Mouse (Mus musculus) layer of hippocampus, adult 18-20 months (tissue): Measurements from ENCODE around the gene Tenm4. TPM values are rescaled to one million over a fixed set of nuclear protein-coding genes. Genes with fewer than 3 reads are reported as not detected.

ENCODE experiments used
- DNase-seq, 2 experiments: peaks; one replicate each; pipeline ENCODE4 v3.0.0; 2022; ENCODE audit warnings: low spot score in 2 of 2
- total RNA-seq, 2 experiments: library from RNA; stranded (reverse); gene quantifications; 2 replicates each; pipeline ENCODE4 v1.2.3; 2021

The Tenm4 gene
- total RNA-seq, 2 experiments from 2014 or later: 107 to 108 TPM

DNA sequence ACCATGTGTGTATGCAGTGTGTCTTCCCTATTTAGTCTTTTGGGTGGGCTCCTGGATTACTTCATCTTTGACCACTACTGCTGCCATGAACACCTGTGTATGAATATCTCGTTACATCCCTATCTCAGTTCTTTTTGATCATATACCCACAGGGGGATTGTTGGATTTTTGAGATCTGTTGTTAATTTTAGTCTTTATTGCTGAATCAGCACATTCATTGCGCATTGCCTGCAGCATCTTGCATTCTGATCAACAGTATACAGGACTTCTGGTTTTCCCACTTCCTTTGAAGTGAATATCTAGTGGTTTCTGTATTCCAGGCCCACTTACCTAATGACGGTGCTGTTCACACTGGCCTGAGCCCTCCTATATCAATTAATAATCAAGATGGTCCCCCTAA is 295.7 kb downstream of the Tenm4 start:
- DNase-seq: no peak

DNA sequence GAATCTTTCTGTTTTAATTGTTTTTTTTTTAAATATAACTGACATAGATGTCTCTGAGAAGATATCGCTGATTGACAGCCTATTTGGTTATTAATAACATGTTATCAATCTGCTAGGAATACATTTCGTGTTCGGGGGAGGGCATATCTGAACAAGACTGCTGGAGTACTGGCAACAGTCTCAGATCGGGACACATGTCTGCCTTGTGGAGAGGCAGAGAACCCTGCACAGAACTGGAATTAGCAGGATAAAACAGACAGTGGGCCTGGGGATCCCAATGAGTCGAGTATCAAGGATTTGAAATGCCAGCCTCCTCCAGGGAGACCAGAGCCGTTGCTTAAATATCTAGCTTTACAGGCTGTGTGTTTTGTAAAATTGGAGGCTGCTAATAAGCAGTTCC is 299.8 kb downstream of the Tenm4 start:
- peak; percentile 27 to 62 for DNase-seq

GRCm38 (mm10) chr7:96474560-96475089 is 303.6 kb downstream of the Tenm4 start:
- DNase-seq: peak; percentile 88 to 91

GRCm38 (mm10) chr7:96476987-96477613 is 306.1 kb downstream of the Tenm4 start:
- no peak for DNase-seq

GRCm38 (mm10) chr7:96479139-96479538 is 308.1 kb downstream of the Tenm4 start:
- DNase-seq: no peak

DNA sequence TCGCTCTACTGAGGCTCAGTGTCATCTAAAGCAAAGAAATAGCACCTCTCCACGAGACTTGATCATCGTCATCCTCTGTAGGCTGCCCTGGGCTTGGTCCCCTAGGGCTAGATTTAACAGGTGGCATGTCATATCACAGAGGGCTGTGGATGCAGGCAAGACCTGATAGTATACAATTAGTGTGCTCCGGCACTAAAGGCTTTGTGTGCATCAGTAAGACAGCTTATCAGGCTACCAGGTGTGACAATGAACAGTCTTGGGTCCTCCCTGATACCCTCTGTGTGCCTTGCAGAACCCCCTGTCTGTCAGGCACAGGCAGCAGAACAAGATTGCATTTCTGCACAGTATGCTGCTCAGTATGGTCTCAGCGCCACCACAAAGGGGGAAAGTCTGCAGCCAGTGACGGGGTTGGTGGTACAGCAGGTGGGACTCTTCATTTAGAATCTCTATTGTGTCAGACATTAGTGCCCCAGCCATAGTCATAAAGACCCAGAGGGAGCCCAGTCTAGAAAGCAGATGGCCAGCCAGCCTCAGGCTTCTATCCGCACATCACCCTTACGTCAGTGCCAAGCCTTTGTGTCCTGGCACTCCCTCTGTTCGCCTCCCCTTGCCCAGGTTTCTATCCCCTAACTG is 309.4 kb downstream of the Tenm4 start:
- DNase-seq: no peak

- no peak for DNase-seq
Measured at GRCm38 (mm10) chr7:96482953-96483352, 311.9 kb downstream of the Tenm4 start.

GRCm38 (mm10) chr7:96484006-96484581 is 313.0 kb downstream of the Tenm4 start:
- no peak for DNase-seq

DNA sequence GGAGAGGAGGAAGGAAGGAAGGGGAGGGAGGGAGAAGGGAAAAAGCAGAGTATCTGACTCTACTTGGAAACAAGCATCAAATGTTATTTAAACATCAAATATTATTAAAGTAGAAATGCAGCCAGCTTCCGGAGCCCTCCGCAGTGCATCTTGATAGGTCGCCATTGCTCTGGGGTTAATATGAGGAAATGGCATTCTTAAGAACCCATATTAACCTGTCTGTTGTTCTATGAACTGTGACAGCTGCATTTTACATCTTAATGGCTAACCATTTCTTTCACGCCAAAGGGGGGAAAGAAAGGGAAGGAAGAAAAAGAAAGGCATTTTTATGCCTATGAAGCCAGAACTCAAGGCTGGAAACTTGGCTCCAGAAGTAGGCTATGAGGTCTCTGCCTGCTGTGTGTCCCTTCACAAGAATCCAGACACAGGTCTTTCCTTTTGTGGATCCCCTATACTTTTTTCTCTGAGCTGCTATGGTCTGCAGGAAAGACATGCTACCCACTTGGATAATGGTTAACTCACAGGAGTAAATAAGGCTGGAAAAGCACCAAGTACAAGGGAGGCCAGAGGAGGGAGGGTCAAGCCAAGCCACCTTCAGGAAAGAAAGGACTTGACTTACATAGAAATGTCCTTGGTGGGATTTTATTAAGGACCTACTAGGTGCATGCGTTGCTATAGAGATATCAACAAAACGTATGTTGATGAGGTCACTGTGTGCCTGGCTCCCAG is 318.5 kb downstream of the Tenm4 start:
- DNase-seq: no peak

- no peak for DNase-seq
Measured at GRCm38 (mm10) chr7:96491896-96492295, 320.9 kb downstream of the Tenm4 start.

DNA sequence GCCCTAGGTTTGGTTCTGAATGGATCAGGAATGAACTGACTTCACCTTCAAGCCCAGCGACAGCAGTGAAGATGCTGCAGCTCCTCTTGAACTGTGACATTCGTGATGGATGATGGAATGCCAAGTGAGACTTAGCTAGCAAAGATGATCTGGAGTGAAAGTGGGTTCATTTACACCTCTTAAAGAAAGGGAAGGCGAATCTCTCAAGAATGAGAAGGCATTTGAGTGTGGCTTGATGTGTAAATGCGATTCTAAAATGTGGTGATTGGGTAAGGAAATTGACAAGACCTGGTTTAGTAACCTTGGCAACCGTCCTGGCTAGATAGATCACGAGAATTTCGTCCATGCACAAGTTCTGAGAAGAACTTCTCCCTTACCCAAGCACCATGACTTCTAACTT is 321.6 kb downstream of the Tenm4 start:
- DNase-seq: no peak

GRCm38 (mm10) chr7:96494057-96494456 is 323.0 kb downstream of the Tenm4 start:
- DNase-seq: no peak

GRCm38 (mm10) chr7:96500108-96500507 is 329.1 kb downstream of the Tenm4 start:
- peak in 1 of 2 experiments; percentile 46 for DNase-seq

GRCm38 (mm10) chr7:96500797-96501196 is 329.8 kb downstream of the Tenm4 start:
- no peak for DNase-seq

DNA sequence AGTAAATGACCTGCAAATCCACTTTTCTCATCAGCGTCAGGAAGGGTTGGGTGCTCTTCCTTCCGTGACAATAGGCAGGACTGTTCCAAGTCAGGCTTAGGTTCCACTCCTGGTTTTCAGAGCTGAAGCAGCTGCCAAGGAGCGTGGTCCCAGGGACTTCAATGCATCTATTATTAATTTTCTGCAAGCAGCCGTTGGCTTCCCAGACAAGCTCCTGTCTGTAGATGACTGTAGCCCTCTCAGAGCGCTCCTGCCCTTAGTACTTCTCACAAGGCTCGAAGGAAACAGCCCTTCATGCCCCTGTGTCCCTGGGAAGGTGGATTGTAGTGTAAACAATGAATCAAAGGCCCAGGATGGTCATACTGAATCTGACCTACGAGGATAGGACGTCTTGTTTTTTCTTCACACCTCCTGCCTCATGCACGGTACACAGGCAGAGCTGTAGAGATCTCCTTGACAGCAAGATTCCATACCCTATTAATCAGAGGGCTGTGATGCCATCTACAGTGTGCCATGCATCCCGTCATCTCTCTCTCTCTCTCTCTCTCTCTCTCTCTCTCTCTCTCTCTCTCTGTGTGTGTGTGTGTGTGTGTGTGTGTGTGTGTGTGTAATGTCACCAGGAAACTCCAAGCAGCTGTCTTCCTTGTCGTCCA is 331.4 kb downstream of the Tenm4 start:
- no peak for DNase-seq

GRCm38 (mm10) chr7:96505538-96505937 is 334.5 kb downstream of the Tenm4 start:
- DNase-seq: peak in 1 of 2 experiments; percentile 25

DNA sequence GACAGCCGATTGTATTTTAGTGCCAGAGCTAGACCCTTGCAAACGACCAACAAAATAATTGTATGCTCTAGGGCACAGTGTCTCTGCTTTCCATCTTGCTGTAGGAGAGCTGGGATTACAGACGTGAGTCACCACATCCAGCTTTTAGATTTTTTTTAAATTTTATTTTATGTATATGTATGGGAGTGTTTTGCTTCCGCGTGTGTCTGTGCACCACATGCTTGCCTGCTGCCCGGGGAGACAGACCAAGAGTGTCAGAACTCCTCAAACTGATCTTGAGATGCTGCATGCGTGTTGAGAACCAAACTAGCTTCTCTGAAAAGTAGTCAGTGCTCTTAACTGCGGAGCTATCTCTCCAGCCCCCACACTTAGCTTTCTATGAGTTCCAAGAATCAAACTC is 336.0 kb downstream of the Tenm4 start:
- DNase-seq: no peak

DNA sequence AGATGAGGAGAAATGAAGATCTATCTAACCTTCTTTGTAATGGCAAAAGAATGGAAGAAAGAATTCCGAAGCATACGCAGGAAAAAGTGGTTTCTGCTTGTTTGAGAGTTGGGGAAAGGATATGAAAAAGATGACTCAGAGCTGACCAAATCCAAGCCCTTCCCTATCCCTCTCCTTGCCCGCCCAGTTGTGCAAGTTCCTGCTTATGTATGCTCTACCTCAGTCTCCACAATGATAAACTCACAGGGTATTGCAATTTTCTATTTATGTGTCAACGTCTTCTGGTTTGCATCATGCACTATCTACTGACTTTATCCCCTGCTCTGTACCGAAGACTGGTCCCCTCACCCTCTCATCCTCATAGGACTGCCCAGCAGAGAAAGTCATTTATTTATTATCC is 339.4 kb downstream of the Tenm4 start:
- no peak for DNase-seq

GRCm38 (mm10) chr7:96511018-96511609 is 340.1 kb downstream of the Tenm4 start:
- no peak for DNase-seq

- no peak for DNase-seq
Measured at GRCm38 (mm10) chr7:96511953-96512511, 341.0 kb downstream of the Tenm4 start.

DNA sequence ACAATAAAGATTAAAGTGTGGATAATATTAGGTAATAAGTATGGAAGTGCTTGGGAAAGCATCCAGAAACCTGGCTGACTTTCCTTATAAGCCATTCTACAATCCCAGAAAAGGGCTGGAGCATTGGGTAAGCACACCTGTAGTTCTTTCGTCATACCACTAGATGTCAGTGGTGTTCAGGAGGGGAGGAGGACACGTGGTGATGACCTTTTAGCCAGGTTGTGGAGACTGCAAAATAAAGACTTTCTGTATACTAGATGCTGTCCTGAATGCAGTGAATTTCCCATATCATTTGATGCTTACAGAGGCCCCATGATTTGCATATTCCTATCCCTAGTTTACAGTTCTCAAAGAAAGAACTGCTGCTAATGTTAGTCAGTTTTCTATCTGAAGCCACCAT is 348.2 kb downstream of the Tenm4 start:
- DNase-seq: peak in 1 of 2 experiments; percentile 23
